Mouse (Mus musculus) ES-Bruce4 (cell line): ENCODE results near the gene Nedd8.

Source experiments
- CTCF ChIP-seq: IDR thresholded peaks from one replicate; pipeline ENCODE4 v1.8.1; 2011; ENCODE audit warnings: low read depth, low read length
- EP300 ChIP-seq: IDR thresholded peaks from 2 replicates; pipeline ENCODE4 v1.6.1; 2011; ENCODE audit warnings: low read depth, low read length; ENCODE audit not compliant: insufficient read depth
- POLR2A ChIP-seq: IDR thresholded peaks from one replicate; pipeline ENCODE4 v1.8.1; 2011; ENCODE audit warnings: low read length; ENCODE audit not compliant: insufficient read depth

DNA sequence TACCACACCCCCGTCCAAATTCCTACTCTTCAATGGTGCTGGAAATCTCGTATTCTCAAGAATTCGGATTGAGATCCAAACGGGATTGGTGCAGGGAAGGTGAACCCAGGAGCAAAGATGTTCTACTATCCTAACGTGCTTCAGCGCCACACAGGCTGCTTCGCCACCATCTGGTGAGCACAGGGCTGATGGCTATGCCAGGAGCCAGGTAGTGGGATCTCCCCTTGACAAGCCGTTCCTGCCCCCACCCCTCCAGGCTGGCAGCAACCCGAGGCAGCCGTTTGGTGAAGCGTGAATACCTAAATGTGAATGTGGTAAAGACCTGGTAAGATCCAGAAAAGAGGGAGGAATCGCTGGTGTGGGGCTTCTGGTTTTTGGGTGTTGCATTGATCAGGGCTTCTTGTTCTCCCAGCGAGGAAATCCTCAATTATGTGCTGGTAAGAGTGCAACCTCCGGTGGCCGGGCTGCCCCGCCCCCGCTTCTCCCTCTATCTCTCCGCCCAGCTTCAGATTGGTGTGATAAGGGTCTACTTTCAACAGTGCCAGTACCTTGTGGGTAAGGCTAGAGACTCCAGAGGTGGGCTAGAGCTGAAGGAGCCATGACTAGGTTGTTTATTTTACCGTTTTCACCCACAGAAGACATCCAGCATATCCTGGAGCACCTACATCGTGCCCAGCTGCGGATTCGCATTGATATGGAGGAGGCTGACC is 53.3 kb downstream of the Nedd8 start:
- TF ChIP-seq CTCF, result no peak
- no peak for TF ChIP-seq POLR2A
- TF ChIP-seq EP300, result no peak
